7 mouse cellular contexts compared by ENCODE assay signal in genomic region chr1:125542008-125542999, GRCm38 (mm10). TPM values are rescaled to one million over a fixed set of nuclear protein-coding genes. Genes with fewer than 3 reads are reported as not detected.
DNase-seq lines count a peak whose midpoint lies in the region; ATAC-seq and TF ChIP-seq lines count a peak whose summit lies in the region.

No protein-coding gene starts in this region.

- peak; percentile 52 for DNase-seq in liver, adult 2 months (ENCODE audit: extremely low read depth, low read depth, low spot score)
- DNase-seq in brain, adult 2 months (ENCODE audit: low read depth, low spot score): peak; percentile 78
- DNase-seq in heart, adult 8-10 months (ENCODE audit: low spot score): peak; percentile 76
- DNase-seq in neural tube, embryonic 10.5 days (ENCODE audit: extremely low spot score, low spot score): no peak

- H3K79me2 ChIP-seq in liver, adult 2 months (ENCODE audit: control insufficient read depth, insufficient read depth, low read length): no peaks in the 10 kb centered on the region
- H3K79me2 ChIP-seq in myocyte (ENCODE audit: control insufficient read depth, insufficient read depth): no peaks in the 10 kb centered on the region

- H3K4me1 ChIP-seq in liver, adult 2 months (ENCODE audit: control insufficient read depth, insufficient read depth, low read length): no peaks in the 10 kb centered on the region
- no peaks in the 10 kb centered on the region for H3K4me1 ChIP-seq in liver, embryonic 12.5 days
- H3K4me1 ChIP-seq in midbrain, embryonic 13.5 days (replicated peaks): no peaks in the 10 kb centered on the region

- no peak overlapping the region for H3K4me3 ChIP-seq in liver, adult 2 months (ENCODE audit: insufficient read depth, low read depth, low read length)
- H3K4me3 ChIP-seq in liver, embryonic 12.5 days: no peak overlapping the region
- H3K4me3 ChIP-seq in myocyte: no peak overlapping the region
- H3K4me3 ChIP-seq in midbrain, embryonic 13.5 days (replicated peaks): no peak overlapping the region

- no peak overlapping the region for H3K4me2 ChIP-seq in liver, embryonic 12.5 days
- H3K4me2 ChIP-seq in myocyte (ENCODE audit: low read depth): peak overlapping the region; percentile 14
- no peak overlapping the region for H3K4me2 ChIP-seq in midbrain, embryonic 13.5 days (replicated peaks)

- no peak overlapping the region for H3K9ac ChIP-seq in liver, adult 2 months (ENCODE audit: low read depth, low read length)
- H3K9ac ChIP-seq in liver, embryonic 12.5 days: no peak overlapping the region
- H3K9ac ChIP-seq in midbrain, embryonic 13.5 days (replicated peaks): no peak overlapping the region

- no peaks in the 10 kb centered on the region for H3K27me3 ChIP-seq in liver, adult 2 months (ENCODE audit: control insufficient read depth, insufficient read depth, low read length)
- H3K27me3 ChIP-seq in liver, embryonic 12.5 days (replicated peaks): no peaks in the 10 kb centered on the region
- no peaks in the 10 kb centered on the region for H3K27me3 ChIP-seq in myocyte (ENCODE audit: control insufficient read depth, insufficient read depth, insufficient read length)
- H3K27me3 ChIP-seq in midbrain, embryonic 13.5 days: no peaks in the 10 kb centered on the region

- no peaks in the 10 kb centered on the region for H3K36me3 ChIP-seq in liver, adult 2 months (ENCODE audit: control insufficient read depth, insufficient read depth, low read length)
- no peaks in the 10 kb centered on the region for H3K36me3 ChIP-seq in liver, embryonic 12.5 days
- no peaks in the 10 kb centered on the region for H3K36me3 ChIP-seq in myocyte (ENCODE audit: control insufficient read depth, insufficient read depth)
- H3K36me3 ChIP-seq in midbrain, embryonic 13.5 days: no peaks in the 10 kb centered on the region

- H3ac ChIP-seq in myocyte (ENCODE audit: control insufficient read depth, insufficient read length): no peak overlapping the region

- ATAC-seq in liver, embryonic 12.5 days: no peak
- no peak for ATAC-seq in midbrain, embryonic 13.5 days

- WGBS in liver, adult 2 months: 74% methylated on average over 7 of the region's 7 CpGs
- 69% methylated on average over 7 of the region's 7 CpGs for WGBS in liver, embryonic 12.5 days (ENCODE audit: insufficient replicate concordance)
- WGBS in midbrain, embryonic 13.5 days: 84% methylated on average over 7 of the region's 7 CpGs

- H3K27ac ChIP-seq in liver, adult 2 months (replicated peaks; ENCODE audit: insufficient read depth, low read depth, low read length): no peak overlapping the region
- no peak overlapping the region for H3K27ac ChIP-seq in liver, embryonic 12.5 days
- no peak overlapping the region for H3K27ac ChIP-seq in midbrain, embryonic 13.5 days

- TF ChIP-seq CTCF in liver, adult 2 months (IDR thresholded peaks at IDR 0.05; ENCODE audit: low read depth, low read length): no peak

- H3K9me3 ChIP-seq in liver, embryonic 12.5 days (replicated peaks): no peaks in the 10 kb centered on the region
- no peaks in the 10 kb centered on the region for H3K9me3 ChIP-seq in midbrain, embryonic 13.5 days

- no peak for TF ChIP-seq POLR2A in liver, adult 2 months (IDR thresholded peaks at IDR 0.05; ENCODE audit: extremely low read depth, insufficient read depth, low read length)
- no peak for TF ChIP-seq POLR2A in myocyte (IDR thresholded peaks at IDR 0.05; ENCODE audit: insufficient read length, low read depth)

TF ChIP-seq in myocyte, 11 proteins besides CTCF, POLR2A, EP300 and RAD21:
- no peak for TF ChIP-seq SRF (IDR thresholded peaks at IDR 0.05; ENCODE audit: control insufficient read depth, insufficient read length, low read depth)
- TF ChIP-seq CEBPB (IDR thresholded peaks at IDR 0.05; ENCODE audit: insufficient read depth, poor library complexity, severe bottlenecking): no peak
- no peak for TF ChIP-seq TCF3 (IDR thresholded peaks at IDR 0.05; ENCODE audit: insufficient read length, low read depth)
- TF ChIP-seq POLR2AphosphoS2 (IDR thresholded peaks at IDR 0.05; ENCODE audit: insufficient read length, low read depth): no peak
- no peak for TF ChIP-seq MAX (IDR thresholded peaks at IDR 0.05; ENCODE audit: low read depth)
- TF ChIP-seq E2F4 (IDR thresholded peaks at IDR 0.05; ENCODE audit: insufficient read depth): no peak
- no peak for TF ChIP-seq REST (IDR thresholded peaks at IDR 0.05; ENCODE audit: insufficient read depth, insufficient read length)
- peak; percentile 7 to 54 (median 34) for TF ChIP-seq MYOD1 (IDR thresholded peaks at IDR 0.05; ENCODE audit: control insufficient read depth in 1 of 3, insufficient read length in 2 of 3, low read depth in 2 of 3)
- TF ChIP-seq TCF12 (IDR thresholded peaks at IDR 0.05; ENCODE audit: insufficient read depth, poor library complexity, severe bottlenecking): peak; percentile 9
- no peak for TF ChIP-seq USF1 (IDR thresholded peaks at IDR 0.05; ENCODE audit: low read depth)
- peak in 2 of 3 experiments; percentile 32 to 62 for TF ChIP-seq MYOG (IDR thresholded peaks at IDR 0.05; ENCODE audit: control insufficient read depth in 1 of 3, insufficient read depth in 1 of 3, insufficient read length in 2 of 3, low read depth in 2 of 3)
TF ChIP-seq in myocyte: peak in this region for 3.

RNA-seq across cellular contexts. Expression of gene Slc35f5, which starts 18.1 kb away (rescaled TPM):
- 37.2 and 44.3 TPM in 2 replicates for total RNA-seq in liver, adult 2 months (2014; rRNA removed)
- polyA plus RNA-seq in liver, adult 2 months (2012; rRNA removed): 21.5 and 24.5 TPM in 2 replicates
- 20.7 and 22.0 TPM in 2 replicates for polyA plus RNA-seq in liver, embryonic 12.5 days (2016; fragmentation: Nextera tagmentation; extraction: Ambion mirVana)
- total RNA-seq in heart, adult 8-10 months (2022): 100 to 1,000 TPM; 108 to 143 (median 127) TPM
- polyA plus RNA-seq in myocyte (2012; fragmentation: generic; extraction: Trizol): 14.5 TPM
- 25.3 and 28.8 TPM in 2 replicates for polyA plus RNA-seq in midbrain, embryonic 13.5 days (2015; fragmentation: Nextera tagmentation; extraction: Ambion mirVana)
